Mouse (Mus musculus) ES-Bruce4 (cell line): ENCODE measurements around the gene Arid1b. TPM values are rescaled to one million over a fixed set of nuclear protein-coding genes. Genes with fewer than 3 reads are reported as not detected.

Experiments
- H3K27ac ChIP-seq: 2 replicates; pipeline ENCODE4 v1.5.1; 2012; ENCODE audit warnings: low read length, inconsistent platforms; ENCODE audit not compliant: insufficient read depth
- H3K27me3 ChIP-seq: 2 replicates; pipeline ENCODE4 v1.6.1; 2012; ENCODE audit warnings: mild to moderate bottlenecking, low read length, inconsistent platforms; ENCODE audit not compliant: control insufficient read depth, poor library complexity, insufficient read depth, severe bottlenecking
- H3K36me3 ChIP-seq: 2 replicates; pipeline ENCODE4 v1.6.1; 2012; ENCODE audit warnings: inconsistent platforms, mild to moderate bottlenecking, low read length, moderate library complexity; ENCODE audit not compliant: control insufficient read depth, poor library complexity, insufficient read depth, severe bottlenecking
- H3K4me1 ChIP-seq: one replicate; pipeline ENCODE4 v1.8.1; 2011; ENCODE audit warnings: low read length; ENCODE audit not compliant: control insufficient read depth, insufficient read depth
- H3K4me3 ChIP-seq: 2 replicates; pipeline ENCODE4 v1.5.1; 2011; ENCODE audit warnings: low read depth, mild to moderate bottlenecking, low read length
- H3K9ac ChIP-seq: 2 replicates; pipeline ENCODE4 v1.6.1; 2012; ENCODE audit warnings: low read depth, mild to moderate bottlenecking, inconsistent platforms; ENCODE audit not compliant: poor library complexity, severe bottlenecking
- H3K9me3 ChIP-seq: replicated peaks from 2 replicates; pipeline ENCODE4 v1.6.1; 2012; ENCODE audit warnings: mild to moderate bottlenecking, low read length, inconsistent platforms; ENCODE audit not compliant: control insufficient read depth, poor library complexity, insufficient read depth, severe bottlenecking
- CTCF ChIP-seq: IDR thresholded peaks from one replicate; pipeline ENCODE4 v1.8.1; 2011; ENCODE audit warnings: low read depth, low read length
- EP300 ChIP-seq: IDR thresholded peaks from 2 replicates; pipeline ENCODE4 v1.6.1; 2011; ENCODE audit warnings: low read depth, low read length; ENCODE audit not compliant: insufficient read depth
- POLR2A ChIP-seq: IDR thresholded peaks from one replicate; pipeline ENCODE4 v1.8.1; 2011; ENCODE audit warnings: low read length; ENCODE audit not compliant: insufficient read depth
- polyA plus RNA-seq: library from polyadenylated mRNA; stranded (reverse); fragments of >200 nt; gene quantifications from 2 replicates; pipeline ENCODE4 v1.2.4, GENCODE M21; 2011; ENCODE audit warnings: low read depth; ENCODE audit not compliant: missing spikeins, insufficient read depth, insufficient read length

Gene Arid1b
- polyA plus RNA-seq, 1 experiment, result 20.4 TPM

DNA sequence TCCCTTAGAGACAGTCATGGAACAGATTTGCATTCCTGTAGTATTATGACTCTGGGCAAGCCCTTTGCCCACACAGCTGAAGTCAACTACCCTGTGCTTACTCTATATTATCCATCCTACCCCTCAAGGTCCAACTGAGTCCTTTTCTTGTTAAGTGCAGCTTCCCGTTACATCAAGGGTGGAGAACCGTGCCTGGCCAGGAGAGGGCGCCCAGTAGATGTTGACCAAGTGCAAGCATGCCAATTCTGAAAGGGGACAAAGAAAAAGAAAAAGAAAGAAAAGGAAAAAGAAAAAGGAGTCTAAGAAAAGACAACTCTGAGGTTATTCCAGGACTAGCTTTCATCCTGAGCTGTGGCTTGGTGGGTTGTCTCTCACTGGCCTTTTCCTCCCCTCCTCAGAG, 258.3 kb downstream of the Arid1b start:
- no peaks in the 10 kb centered on the region for H3K9me3 ChIP-seq
- no peak overlapping the region for H3K27ac ChIP-seq
- TF ChIP-seq POLR2A (no peak), CTCF (peak; percentile 77)
- no peak overlapping the region for H3K9ac ChIP-seq
- no peaks in the 10 kb centered on the region for H3K36me3 ChIP-seq
- no peaks in the 10 kb centered on the region for H3K4me1 ChIP-seq
- no peaks in the 10 kb centered on the region for H3K27me3 ChIP-seq
- H3K4me3 ChIP-seq, result no peak overlapping the region

DNA sequence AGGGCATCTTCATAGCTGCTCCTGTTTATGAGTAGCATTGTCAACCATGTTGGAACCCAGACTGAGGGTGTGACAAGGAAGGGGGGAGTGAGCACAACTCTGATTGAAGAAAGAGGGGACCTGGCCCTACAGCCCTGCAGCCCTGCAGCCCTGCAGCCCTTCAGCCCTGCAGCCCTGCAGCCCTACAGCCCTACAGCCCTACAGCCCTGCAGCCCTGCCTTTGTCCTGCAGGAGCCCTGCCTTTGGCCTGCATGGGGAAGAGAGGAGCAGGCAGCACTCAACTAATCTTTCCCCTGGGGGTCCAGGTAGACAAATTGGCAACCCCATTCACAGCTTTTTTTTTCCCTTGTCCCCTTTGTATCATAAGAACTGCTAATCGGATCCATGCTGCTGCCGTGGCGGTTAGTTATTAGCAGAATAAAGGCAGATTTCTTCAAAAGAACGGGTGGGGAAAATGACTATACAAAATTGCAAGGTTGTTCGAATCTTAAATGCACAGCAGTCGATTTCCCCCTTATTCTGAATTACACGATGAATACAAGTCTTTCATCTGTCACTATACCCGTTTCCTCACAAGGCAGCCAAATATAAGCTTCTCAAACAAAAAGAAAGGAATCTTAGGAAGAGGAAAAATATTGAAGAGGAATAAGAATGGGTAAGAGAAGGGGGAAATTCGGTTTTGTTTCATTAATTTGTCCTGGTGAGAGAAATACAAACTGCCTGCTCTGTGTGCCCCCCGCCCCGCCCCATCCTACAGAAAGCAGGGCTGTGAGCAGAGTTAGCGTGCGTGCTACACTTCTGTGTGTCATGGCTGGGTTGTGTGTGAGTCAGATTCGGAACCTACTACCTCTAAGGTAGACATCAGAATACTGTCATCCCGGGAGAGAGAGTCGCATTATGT, 260.8 kb downstream of the Arid1b start:
- Histone ChIP-seq H3K9me3 (no peaks in the 10 kb centered on the region), H3K4me1 (no peaks in the 10 kb centered on the region), H3K4me3 (no peak overlapping the region), H3K27me3 (no peaks in the 10 kb centered on the region), H3K9ac (no peak overlapping the region), H3K36me3 (no peaks in the 10 kb centered on the region), H3K27ac (no peak overlapping the region)
- TF ChIP-seq CTCF, result no peak
- no peak for TF ChIP-seq POLR2A
- no peak for TF ChIP-seq EP300

DNA sequence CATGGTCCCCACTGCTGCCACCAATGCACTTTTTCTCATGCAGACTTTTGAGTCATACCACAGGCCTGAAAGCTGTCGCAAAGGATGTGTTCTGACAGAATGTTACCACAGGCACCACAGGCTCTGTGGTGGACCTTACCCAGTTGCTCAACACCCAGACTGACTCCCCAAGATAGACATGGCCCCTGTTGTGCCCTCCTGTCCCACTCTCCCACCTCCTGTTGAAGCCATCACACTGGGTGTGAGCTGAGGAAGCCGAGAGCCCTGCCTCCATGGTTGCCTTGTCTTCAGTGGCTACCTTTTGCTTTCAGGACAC, 261.4 kb downstream of the Arid1b start:
- no peak overlapping the region for H3K27ac ChIP-seq

DNA sequence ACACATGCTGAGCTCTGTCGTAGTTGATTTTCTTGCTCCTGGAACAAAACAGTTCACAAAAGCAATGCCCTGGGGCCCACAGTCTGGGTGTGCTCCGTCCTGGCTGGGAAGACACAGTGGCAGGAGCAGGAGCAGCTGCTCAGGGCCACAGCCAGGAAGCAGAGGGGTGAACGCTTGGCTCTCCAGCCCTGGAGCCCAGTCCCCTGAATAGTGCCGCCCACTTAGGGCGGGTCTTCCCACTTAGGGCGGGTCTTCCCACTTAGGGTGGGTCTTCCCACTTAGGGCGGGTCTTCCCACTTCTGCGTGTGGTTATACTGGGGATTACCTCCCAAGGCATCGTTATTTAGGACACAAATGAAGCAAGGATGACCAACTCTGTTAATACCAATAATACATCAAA, 264.8 kb downstream of the Arid1b start:
- H3K4me3 ChIP-seq, result no peak overlapping the region
- H3K27ac ChIP-seq, result no peak overlapping the region
- no peaks in the 10 kb centered on the region for H3K4me1 ChIP-seq
- no peaks in the 10 kb centered on the region for H3K9me3 ChIP-seq
- H3K36me3 ChIP-seq, result no peaks in the 10 kb centered on the region
- H3K9ac ChIP-seq, result no peak overlapping the region
- TF ChIP-seq CTCF, result no peak
- no peak for TF ChIP-seq POLR2A
- no peak for TF ChIP-seq EP300
- H3K27me3 ChIP-seq, result no peaks in the 10 kb centered on the region

More for the DNA sequence above, 261.4 kb downstream of the Arid1b start:
- H3K27me3 ChIP-seq, result no peaks in the 10 kb centered on the region
- no peaks in the 10 kb centered on the region for H3K9me3 ChIP-seq
- TF ChIP-seq CTCF (no peak), POLR2A (no peak)
- H3K4me1 ChIP-seq, result no peaks in the 10 kb centered on the region
- no peak overlapping the region for H3K9ac ChIP-seq
- H3K36me3 ChIP-seq, result no peaks in the 10 kb centered on the region
- no peak overlapping the region for H3K4me3 ChIP-seq

- H3K4me1 ChIP-seq, result no peaks in the 10 kb centered on the region
- TF ChIP-seq CTCF (no peak), EP300 (no peak), POLR2A (no peak)
- H3K27me3 ChIP-seq, result no peaks in the 10 kb centered on the region
- no peaks in the 10 kb centered on the region for H3K36me3 ChIP-seq
- no peak overlapping the region for H3K9ac ChIP-seq
- H3K9me3 ChIP-seq, result no peaks in the 10 kb centered on the region
- H3K27ac ChIP-seq, result no peak overlapping the region
- no peak overlapping the region for H3K4me3 ChIP-seq
These were observed 267.1 kb downstream of the Arid1b start for GRCm38 (mm10) chr17:5261131-5261651.

DNA sequence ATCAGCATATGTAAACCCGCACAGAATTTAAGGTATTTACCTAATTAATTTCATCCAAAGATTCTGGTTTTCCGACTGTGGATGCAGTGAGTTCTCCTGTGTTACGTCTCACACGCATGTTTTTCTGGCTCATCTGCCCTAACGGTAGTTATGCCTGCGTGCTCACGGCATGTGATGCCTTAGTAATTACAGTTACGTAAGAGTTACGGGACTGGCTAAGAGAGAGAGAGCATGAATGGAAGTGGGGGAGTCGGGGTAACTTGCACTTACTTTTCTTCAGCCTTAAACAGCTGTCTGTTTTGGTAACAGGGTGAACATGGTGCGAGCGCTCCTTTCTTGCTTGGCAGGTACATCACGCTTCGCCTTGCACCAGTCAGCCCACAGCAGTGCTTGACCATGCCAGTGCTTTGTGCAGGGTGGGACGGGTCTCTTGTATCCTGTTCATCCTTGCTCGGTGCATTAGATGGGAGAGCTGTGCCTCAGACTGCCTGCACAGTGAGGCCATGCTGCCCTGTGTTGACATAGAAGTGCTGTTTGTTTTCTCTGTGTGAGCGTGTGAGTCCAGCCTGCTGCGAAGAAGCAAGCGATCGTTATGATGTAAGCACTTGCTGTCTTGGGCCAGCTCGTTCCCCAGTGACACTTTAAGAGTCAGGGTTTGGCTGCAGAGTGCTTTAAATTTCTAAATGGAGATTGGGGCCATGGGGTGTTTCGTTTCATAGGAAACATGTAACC, 267.9 kb downstream of the Arid1b start:
- TF ChIP-seq EP300 (no peak), CTCF (no peak), POLR2A (no peak)
- no peaks in the 10 kb centered on the region for H3K4me1 ChIP-seq
- no peak overlapping the region for H3K27ac ChIP-seq
- H3K27me3 ChIP-seq, result no peaks in the 10 kb centered on the region
- H3K36me3 ChIP-seq, result no peaks in the 10 kb centered on the region
- H3K4me3 ChIP-seq, result no peak overlapping the region
- H3K9ac ChIP-seq, result no peak overlapping the region
- H3K9me3 ChIP-seq, result no peaks in the 10 kb centered on the region
